Mouse (Mus musculus): ENCODE data around the gene Dact3. TPM values are rescaled to one million over a fixed set of nuclear protein-coding genes. Genes with fewer than 3 reads are reported as not detected.

The Dact3 gene
- polyA plus RNA-seq, 1 experiment: 19.2 TPM

GRCm38 (mm10) chr7:16847507-16847906 is 27.6 kb upstream of the Dact3 start:
- Histone ChIP-seq H3K27ac (ENCODE audit: insufficient read depth, low read length) (no peak overlapping the region), H3K9ac (ENCODE audit: low read depth, poor library complexity, severe bottlenecking) (no peak overlapping the region), H3K4me3 (ENCODE audit: low read depth, low read length) (no peak overlapping the region), H3K27me3 (ENCODE audit: control insufficient read depth, insufficient read depth, low read length, poor library complexity, severe bottlenecking) (no peaks in the 10 kb centered on the region), H3K4me1 (ENCODE audit: control insufficient read depth, insufficient read depth, low read length) (peaks cover 2% of the 10 kb centered on the region), H3K9me3 (replicated peaks; ENCODE audit: control insufficient read depth, insufficient read depth, low read length, poor library complexity, severe bottlenecking) (no peaks in the 10 kb centered on the region), H3K36me3 (ENCODE audit: control insufficient read depth, insufficient read depth, low read length, poor library complexity, severe bottlenecking) (no peaks in the 10 kb centered on the region)
- TF ChIP-seq POLR2A (IDR thresholded peaks at IDR 0.05; ENCODE audit: insufficient read depth, low read length) (no peak), CTCF (IDR thresholded peaks at IDR 0.05; ENCODE audit: low read depth, low read length) (no peak), EP300 (IDR thresholded peaks at IDR 0.05; ENCODE audit: insufficient read depth, low read depth, low read length) (no peak)

- H3K4me1 ChIP-seq (ENCODE audit: control insufficient read depth, insufficient read depth, low read length): peaks cover 7% of the 10 kb centered on the region
- no peaks in the 10 kb centered on the region for H3K9me3 ChIP-seq (replicated peaks; ENCODE audit: control insufficient read depth, insufficient read depth, low read length, poor library complexity, severe bottlenecking)
- no peaks in the 10 kb centered on the region for H3K36me3 ChIP-seq (ENCODE audit: control insufficient read depth, insufficient read depth, low read length, poor library complexity, severe bottlenecking)
- H3K27ac ChIP-seq (ENCODE audit: insufficient read depth, low read length): no peak overlapping the region
- no peaks in the 10 kb centered on the region for H3K27me3 ChIP-seq (ENCODE audit: control insufficient read depth, insufficient read depth, low read length, poor library complexity, severe bottlenecking)
- no peak overlapping the region for H3K4me3 ChIP-seq (ENCODE audit: low read depth, low read length)
- H3K9ac ChIP-seq (ENCODE audit: low read depth, poor library complexity, severe bottlenecking): no peak overlapping the region
- TF ChIP-seq CTCF (IDR thresholded peaks at IDR 0.05; ENCODE audit: low read depth, low read length) (peak; percentile 76), POLR2A (IDR thresholded peaks at IDR 0.05; ENCODE audit: insufficient read depth, low read length) (no peak)
Observed at GRCm38 (mm10) chr7:16848579-16848978, 26.5 kb upstream of the Dact3 start.

- Histone ChIP-seq H3K4me1 (ENCODE audit: control insufficient read depth, insufficient read depth, low read length) (peaks cover 5% of the 10 kb centered on the region), H3K27ac (ENCODE audit: insufficient read depth, low read length) (no peak overlapping the region), H3K9ac (ENCODE audit: low read depth, poor library complexity, severe bottlenecking) (no peak overlapping the region), H3K36me3 (ENCODE audit: control insufficient read depth, insufficient read depth, low read length, poor library complexity, severe bottlenecking) (no peaks in the 10 kb centered on the region), H3K9me3 (replicated peaks; ENCODE audit: control insufficient read depth, insufficient read depth, low read length, poor library complexity, severe bottlenecking) (no peaks in the 10 kb centered on the region), H3K4me3 (ENCODE audit: low read depth, low read length) (no peak overlapping the region), H3K27me3 (ENCODE audit: control insufficient read depth, insufficient read depth, low read length, poor library complexity, severe bottlenecking) (no peaks in the 10 kb centered on the region)
- no peak for TF ChIP-seq POLR2A (IDR thresholded peaks at IDR 0.05; ENCODE audit: insufficient read depth, low read length)
Observed at GRCm38 (mm10) chr7:16851636-16852035, 23.5 kb upstream of the Dact3 start.

GRCm38 (mm10) chr7:16853302-16853831 is 21.8 kb upstream of the Dact3 start:
- no peaks in the 10 kb centered on the region for H3K36me3 ChIP-seq (ENCODE audit: control insufficient read depth, insufficient read depth, low read length, poor library complexity, severe bottlenecking)
- H3K4me3 ChIP-seq (ENCODE audit: low read depth, low read length): no peak overlapping the region
- H3K4me1 ChIP-seq (ENCODE audit: control insufficient read depth, insufficient read depth, low read length): peaks cover 5% of the 10 kb centered on the region
- H3K9me3 ChIP-seq (replicated peaks; ENCODE audit: control insufficient read depth, insufficient read depth, low read length, poor library complexity, severe bottlenecking): no peaks in the 10 kb centered on the region
- H3K9ac ChIP-seq (ENCODE audit: low read depth, poor library complexity, severe bottlenecking): no peak overlapping the region
- H3K27ac ChIP-seq (ENCODE audit: insufficient read depth, low read length): no peak overlapping the region
- no peaks in the 10 kb centered on the region for H3K27me3 ChIP-seq (ENCODE audit: control insufficient read depth, insufficient read depth, low read length, poor library complexity, severe bottlenecking)
- TF ChIP-seq POLR2A (IDR thresholded peaks at IDR 0.05; ENCODE audit: insufficient read depth, low read length) (no peak), EP300 (IDR thresholded peaks at IDR 0.05; ENCODE audit: insufficient read depth, low read depth, low read length) (no peak), CTCF (IDR thresholded peaks at IDR 0.05; ENCODE audit: low read depth, low read length) (no peak)

- TF ChIP-seq CTCF (IDR thresholded peaks at IDR 0.05; ENCODE audit: low read depth, low read length): peak; percentile 86
- TF ChIP-seq EP300 (IDR thresholded peaks at IDR 0.05; ENCODE audit: insufficient read depth, low read depth, low read length): no peak
- no peak for TF ChIP-seq POLR2A (IDR thresholded peaks at IDR 0.05; ENCODE audit: insufficient read depth, low read length)
- no peaks in the 10 kb centered on the region for H3K36me3 ChIP-seq (ENCODE audit: control insufficient read depth, insufficient read depth, low read length, poor library complexity, severe bottlenecking)
Observed at GRCm38 (mm10) chr7:16858336-16858735, 16.8 kb upstream of the Dact3 start.

GRCm38 (mm10) chr7:16859902-16860651 is 15.0 kb upstream of the Dact3 start:
- Histone ChIP-seq H3K27me3 (ENCODE audit: control insufficient read depth, insufficient read depth, low read length, poor library complexity, severe bottlenecking) (no peaks in the 10 kb centered on the region), H3K9ac (ENCODE audit: low read depth, poor library complexity, severe bottlenecking) (no peak overlapping the region), H3K4me3 (ENCODE audit: low read depth, low read length) (no peak overlapping the region), H3K27ac (ENCODE audit: insufficient read depth, low read length) (no peak overlapping the region), H3K4me1 (ENCODE audit: control insufficient read depth, insufficient read depth, low read length) (no peaks in the 10 kb centered on the region), H3K9me3 (replicated peaks; ENCODE audit: control insufficient read depth, insufficient read depth, low read length, poor library complexity, severe bottlenecking) (no peaks in the 10 kb centered on the region), H3K36me3 (ENCODE audit: control insufficient read depth, insufficient read depth, low read length, poor library complexity, severe bottlenecking) (no peaks in the 10 kb centered on the region)
- TF ChIP-seq EP300 (IDR thresholded peaks at IDR 0.05; ENCODE audit: insufficient read depth, low read depth, low read length) (no peak), CTCF (IDR thresholded peaks at IDR 0.05; ENCODE audit: low read depth, low read length) (peak; percentile 6), POLR2A (IDR thresholded peaks at IDR 0.05; ENCODE audit: insufficient read depth, low read length) (no peak)

More at GRCm38 (mm10) chr7:16858336-16858735, 16.8 kb upstream of the Dact3 start:
- Histone ChIP-seq H3K9me3 (replicated peaks; ENCODE audit: control insufficient read depth, insufficient read depth, low read length, poor library complexity, severe bottlenecking) (no peaks in the 10 kb centered on the region), H3K27me3 (ENCODE audit: control insufficient read depth, insufficient read depth, low read length, poor library complexity, severe bottlenecking) (no peaks in the 10 kb centered on the region), H3K4me3 (ENCODE audit: low read depth, low read length) (peak overlapping the region; percentile 55), H3K9ac (ENCODE audit: low read depth, poor library complexity, severe bottlenecking) (0 out of 2 replicates have a peak overlapping the region, but pooled peaks have one; percentile 25), H3K27ac (ENCODE audit: insufficient read depth, low read length) (no peak overlapping the region), H3K4me1 (ENCODE audit: control insufficient read depth, insufficient read depth, low read length) (peaks cover under 1% of the 10 kb centered on the region)
